Mouse (Mus musculus): ENCODE data around the gene Pigs.
A peak's percentile ranks its signal among the peaks of the same experiment; 100 is the strongest.

Gene Pigs

DNA sequence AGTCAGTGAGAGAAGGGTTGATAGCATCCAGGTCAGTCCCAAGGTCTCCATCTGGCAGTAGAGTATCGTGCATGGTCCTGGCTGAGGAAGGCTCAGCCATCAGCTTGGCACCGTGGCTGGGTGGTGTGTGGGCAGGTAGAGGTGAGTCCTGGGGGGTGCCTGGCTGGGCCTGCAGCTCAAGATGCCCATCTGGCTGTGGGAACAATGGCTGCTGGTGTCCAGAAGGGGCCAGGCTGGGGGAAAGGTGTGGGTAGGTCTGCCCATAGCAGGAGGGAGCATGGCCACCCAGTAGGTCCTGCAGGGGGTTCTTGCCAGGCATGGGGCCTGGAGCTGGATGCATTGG, 32.5 kb downstream of the Pigs start:
- DNase-seq (ENCODE audit: inconsistent age in 2 of 2, low spot score in 1 of 2): no peak

DNA sequence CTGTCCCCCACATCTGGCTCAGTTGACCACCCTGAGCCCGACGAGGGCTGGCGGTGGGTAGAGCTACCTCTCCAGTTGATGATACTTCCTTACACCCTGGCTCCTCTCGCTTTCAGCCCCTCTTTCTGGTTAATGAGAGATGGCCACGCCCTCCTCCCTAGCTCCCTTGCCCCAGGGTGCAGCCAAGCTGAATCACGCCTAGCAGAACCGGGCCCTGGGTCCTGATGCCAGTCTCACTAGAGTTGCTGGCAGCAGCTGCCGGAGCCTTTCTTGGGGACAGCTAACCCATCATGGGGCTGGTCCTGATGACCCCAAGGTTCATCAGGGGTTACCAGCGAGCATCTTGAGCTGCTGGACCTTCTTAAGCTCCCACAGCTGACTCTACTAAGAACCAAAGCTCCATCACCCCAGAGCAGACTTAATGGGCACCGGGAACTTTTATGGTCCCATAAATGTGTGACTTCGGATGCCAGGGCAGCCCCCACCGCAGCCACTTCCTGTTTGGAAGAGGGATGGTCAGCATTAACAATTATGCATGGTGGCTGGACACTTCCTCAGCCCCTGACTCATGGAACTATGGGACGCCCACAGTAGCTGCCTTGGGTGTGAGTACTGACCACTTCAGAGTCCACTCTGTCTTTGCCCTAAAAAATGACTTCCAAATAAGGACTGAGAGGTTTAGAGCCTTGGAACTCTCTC, 35.2 kb downstream of the Pigs start:
- peak in 1 of 2 experiments; percentile 16 for DNase-seq (ENCODE audit: inconsistent age in 2 of 2, low spot score in 1 of 2)

DNA sequence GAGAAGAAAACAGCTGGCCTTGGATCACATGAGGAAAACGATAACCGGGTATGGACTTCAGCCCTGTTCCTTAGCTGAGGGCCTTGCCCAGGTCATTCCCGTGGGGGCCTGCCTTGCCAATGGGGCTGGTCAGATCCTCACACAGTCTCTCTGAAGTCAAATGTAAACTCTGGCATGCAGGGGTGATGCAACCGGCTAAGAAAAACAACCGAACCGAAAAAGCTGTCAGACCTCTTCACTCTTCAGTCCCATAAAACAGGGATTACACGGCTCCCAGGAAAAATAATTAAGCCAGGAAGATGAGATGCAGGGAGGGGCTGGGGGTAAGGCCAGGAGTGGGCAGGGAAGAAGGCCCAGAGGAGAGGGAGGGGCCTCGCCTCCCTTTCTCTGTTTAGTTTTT, 35.9 kb downstream of the Pigs start:
- DNase-seq (ENCODE audit: inconsistent age in 2 of 2, low spot score in 1 of 2): peak in 1 of 2 experiments; percentile 44

DNA sequence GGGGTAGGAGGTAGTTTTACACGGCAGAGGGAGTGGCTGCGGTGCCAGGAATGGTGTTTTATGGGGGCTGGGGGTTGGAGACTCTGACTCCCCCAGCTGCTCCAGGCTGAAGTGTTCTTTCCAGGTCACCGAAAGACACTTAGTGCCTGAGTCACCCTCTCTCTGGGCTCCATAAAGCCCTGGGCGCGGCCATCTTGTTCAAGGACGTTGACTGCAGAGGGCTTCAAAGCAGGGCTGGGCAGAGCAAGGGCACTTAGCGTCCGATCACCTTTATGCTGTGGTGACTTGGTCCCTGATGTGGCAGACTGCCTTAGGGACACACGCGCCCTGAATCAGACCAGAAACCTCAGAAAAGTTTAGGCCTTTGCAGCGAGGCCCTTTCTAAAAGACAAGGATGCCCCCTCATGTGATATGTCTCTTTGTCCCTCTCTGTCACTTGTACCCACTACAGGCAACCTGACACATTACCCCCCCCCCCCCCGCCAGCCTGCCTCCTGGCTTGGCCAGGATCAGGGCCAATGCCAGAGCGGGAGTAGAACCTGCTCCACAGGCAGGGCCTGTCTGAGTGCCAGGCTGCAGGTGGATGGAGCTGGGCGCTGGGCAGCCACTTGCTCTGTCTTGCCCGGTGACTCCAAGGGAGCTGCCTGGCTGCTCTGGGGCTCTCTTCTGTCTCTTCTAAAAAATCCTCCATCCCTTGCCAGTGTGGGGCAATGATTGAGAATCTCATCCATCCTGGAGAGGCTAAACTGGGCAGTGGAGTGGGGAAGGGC, 39.4 kb downstream of the Pigs start:
- DNase-seq (ENCODE audit: inconsistent age in 2 of 2, low spot score in 1 of 2): peak; percentile 73 to 76

DNA sequence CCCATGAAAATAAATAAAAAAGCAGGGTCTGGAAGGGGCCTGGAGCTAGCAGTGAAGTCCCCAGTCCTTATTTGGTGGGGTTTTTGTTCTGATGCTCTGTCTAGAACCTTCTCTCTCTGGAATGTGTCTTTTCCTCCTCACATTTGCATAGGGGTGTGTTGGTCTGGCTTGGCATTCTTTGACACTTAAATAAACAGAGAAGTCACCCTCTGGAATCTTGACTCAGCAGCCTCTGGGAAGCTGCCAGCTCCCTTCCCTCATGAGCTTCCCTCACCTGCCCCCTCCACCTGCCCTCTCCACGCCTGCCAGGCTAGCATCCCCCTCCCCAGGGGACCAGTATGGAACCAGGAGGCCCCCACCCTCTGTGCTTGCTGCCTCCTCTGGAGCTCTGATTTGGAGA, 42.2 kb downstream of the Pigs start:
- DNase-seq (ENCODE audit: inconsistent age in 2 of 2, low spot score in 1 of 2): peak; percentile 46 to 72

DNA sequence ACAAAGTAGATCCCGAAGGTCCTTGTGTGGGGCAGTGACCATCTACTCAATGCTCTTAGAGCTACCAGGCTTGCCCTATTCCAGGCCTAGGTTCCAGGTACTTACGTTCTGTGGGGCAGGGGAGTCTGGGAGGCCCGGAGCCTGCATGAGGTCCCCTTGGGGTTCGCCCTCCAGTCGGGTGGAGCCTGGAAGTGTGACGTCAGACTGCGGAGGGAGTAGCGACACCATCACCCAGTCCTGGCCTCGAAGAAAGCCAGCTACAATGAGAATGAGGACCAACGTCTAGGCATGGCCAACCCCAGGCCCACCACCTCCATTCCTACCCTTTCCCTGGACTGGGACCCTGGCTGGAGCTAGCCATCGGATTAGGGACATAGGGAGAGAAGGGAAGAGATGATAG, 43.5 kb downstream of the Pigs start:
- DNase-seq (ENCODE audit: inconsistent age in 2 of 2, low spot score in 1 of 2): peak in 1 of 2 experiments; percentile 52

DNA sequence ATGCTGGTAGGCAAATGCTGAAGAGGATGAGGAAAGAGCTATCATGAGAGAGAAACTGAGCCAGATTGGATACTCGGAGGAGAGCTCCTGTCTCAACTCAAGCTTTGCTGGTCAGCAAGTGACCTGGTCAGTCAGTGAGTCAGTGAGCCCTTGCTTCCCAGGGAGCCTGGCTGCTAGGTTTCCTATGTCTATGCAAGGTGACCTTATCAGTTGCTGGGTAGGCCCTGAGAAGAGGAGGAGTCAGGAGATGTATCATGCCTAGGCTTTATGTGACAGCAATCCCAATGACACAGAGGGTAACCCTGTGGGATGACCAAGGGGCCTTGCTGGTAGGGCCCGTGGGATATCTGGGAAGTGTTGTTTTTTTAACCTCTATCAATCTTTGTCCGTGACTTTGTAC, 44.0 kb downstream of the Pigs start:
- DNase-seq (ENCODE audit: inconsistent age in 2 of 2, low spot score in 1 of 2): peak; percentile 68 to 87

DNA sequence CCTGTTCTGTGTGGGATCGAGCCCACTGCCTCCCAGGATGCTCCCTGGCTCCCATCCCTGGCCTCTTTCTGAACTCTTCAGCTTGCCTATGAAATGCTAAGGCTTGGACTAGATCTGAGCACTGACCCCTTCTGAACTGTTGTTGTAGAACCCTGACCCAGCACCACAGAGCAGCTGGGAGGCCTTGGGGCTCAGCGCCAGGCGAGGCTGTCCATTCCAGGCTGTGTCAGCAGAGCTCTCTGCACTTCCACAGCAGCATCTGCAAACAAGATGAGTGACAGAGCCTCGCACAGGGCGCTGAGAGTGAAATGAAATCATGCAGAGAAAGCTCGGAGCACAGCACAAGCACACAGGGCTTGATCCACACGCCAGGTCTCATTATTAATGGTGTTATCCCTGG, 44.4 kb downstream of the Pigs start:
- peak; percentile 91 to 94 for DNase-seq (ENCODE audit: inconsistent age in 2 of 2, low spot score in 1 of 2)

DNA sequence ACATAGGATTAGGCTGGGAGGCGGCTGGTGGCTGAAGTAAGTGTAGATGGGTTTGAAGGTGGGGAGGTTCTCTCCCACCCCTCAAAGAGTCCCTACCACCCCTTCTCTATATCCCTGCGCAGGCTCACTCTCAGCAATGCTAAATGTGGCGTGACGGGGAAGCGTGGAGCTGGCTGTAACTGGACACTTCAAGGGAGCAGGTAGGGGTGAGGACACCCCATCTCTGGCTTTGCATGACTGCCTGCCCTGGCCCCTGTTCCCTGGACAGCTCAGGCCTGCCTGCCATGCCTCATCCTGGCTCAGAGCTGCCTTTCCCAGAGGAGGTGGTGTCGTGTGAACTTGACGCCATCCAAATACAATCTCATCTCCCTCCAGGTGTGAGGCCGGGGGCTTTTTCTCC, 45.9 kb downstream of the Pigs start:
- no peak for DNase-seq (ENCODE audit: inconsistent age in 2 of 2, low spot score in 1 of 2)

DNA sequence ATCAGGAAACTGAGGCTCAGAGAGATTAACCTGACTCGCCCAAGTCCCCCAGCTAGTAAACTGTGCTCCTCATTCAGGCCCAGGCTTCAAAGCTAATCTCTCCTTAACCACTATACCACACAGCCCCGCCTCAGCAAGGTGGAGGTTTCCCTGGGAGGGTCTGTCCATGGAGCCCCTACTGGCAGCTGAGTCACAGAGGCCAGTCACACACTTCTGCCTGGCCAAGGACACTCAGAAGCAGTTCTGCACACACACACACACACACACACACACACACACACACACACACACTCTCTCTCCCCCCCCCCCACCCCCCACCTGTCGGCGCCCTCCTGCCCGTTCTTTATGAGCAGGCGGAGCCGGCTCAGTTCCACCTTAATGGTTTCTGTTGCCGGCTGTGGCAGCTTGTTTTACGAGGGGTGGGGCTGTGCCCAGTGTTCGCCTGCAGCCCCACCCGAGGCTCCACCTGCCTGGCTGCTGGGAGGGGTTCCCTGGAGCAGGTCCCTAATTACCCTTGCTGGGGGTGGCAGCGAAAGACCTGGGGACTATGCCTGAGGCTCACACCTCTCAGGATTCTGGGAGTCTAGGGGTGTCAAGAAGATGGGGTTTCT, 49.4 kb downstream of the Pigs start:
- no peak for DNase-seq (ENCODE audit: inconsistent age in 2 of 2, low spot score in 1 of 2)

DNA sequence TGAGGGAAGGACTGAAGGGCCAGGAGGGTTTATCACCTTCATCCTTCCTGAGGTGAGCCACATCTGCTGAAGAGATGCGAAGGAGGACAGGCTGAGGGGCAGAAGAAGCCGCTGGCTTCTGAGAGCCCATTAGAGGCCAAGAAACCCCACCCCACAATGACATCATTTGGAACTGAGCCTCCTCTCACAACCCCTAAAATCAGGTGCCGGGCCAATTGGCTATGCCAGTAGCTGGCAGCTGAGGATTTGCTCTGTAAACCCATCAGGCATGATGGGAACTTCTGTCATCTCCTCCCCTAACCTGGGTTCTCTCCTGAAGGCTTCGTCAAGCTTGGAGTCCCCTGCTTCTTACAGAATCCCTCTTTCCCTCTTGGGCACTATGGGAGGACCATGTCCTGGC, 52.1 kb downstream of the Pigs start:
- DNase-seq (ENCODE audit: inconsistent age in 2 of 2, low spot score in 1 of 2): no peak

DNA sequence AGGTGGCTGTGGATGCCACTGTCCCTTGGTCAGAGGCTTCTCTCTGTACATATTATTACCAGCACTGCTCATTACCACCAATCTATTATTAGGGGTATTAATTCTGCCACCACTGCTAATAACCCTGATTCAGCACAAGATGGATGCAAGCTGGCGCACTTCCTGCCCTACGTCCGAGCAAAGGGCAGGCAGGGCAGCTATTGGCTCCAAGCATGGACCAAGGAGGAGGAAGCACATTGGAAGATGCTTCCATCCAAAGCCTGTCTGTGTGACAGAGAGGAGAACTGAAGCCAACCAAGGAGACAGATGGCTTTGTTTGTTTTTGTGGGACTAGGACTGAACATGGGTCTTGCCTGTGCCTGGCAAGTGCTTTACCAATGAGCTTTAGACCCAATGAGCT, 52.8 kb downstream of the Pigs start:
- DNase-seq (ENCODE audit: inconsistent age in 2 of 2, low spot score in 1 of 2): no peak

DNA sequence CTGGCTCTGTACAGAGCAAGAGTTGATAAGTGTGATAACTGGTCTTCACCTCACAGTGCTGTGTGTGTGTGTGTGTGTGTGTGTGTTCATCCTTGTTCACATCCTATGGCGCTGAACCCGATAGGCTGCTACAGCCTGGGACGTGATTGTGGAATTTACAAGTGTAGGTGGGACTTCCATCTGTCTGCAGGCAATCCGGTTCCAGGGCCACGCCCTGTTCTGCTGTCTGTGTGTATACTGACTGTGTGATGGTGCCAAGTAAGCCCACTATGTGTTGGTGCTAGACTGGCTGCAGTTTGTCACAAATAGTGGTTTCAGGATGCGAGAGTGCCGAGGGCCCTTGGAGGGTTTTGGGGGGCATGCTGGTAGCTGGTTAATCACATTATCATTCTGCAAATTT, 54.1 kb downstream of the Pigs start:
- DNase-seq (ENCODE audit: inconsistent age in 2 of 2, low spot score in 1 of 2): no peak

DNA sequence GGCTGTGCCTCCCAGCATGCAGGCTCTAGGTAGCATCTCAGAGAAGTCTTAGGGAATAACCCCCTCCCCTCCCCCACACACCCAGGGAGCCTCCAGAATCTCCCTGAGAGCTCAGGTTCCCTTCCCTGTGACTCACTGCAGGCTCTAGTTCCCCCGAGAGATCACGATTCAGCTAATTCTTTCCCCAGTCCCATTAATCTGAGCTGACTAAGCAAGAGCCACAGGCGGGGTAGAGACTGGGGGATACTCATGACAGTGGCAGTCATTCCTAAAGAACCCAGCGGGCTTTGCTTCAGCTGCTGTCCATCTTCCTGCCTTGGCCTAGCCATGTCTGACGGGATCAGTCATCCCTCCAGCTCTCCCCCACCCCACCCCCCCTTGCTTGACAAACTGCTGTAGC, 54.5 kb downstream of the Pigs start:
- DNase-seq (ENCODE audit: inconsistent age in 2 of 2, low spot score in 1 of 2): no peak

DNA sequence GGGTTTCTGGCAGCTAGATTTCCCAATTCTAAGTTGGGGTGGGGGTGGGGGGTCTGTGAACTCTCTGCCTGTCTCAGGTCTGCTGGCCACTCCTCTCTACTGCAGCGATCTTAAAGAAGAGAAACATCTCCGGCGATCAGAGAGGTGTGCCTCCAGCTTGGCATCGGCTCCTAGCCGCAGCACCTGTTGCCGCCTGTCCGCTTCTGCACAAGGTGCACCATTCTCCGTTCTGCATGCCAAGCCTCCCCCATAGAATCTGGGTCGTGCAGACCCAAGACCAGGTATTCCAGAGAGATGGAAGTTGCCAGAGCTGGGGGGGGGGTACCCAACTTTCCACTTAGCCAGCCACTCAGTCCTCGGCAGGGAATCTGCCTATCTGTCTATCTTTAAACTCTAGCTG, 57.6 kb downstream of the Pigs start:
- no peak for DNase-seq (ENCODE audit: inconsistent age in 2 of 2, low spot score in 1 of 2)

DNA sequence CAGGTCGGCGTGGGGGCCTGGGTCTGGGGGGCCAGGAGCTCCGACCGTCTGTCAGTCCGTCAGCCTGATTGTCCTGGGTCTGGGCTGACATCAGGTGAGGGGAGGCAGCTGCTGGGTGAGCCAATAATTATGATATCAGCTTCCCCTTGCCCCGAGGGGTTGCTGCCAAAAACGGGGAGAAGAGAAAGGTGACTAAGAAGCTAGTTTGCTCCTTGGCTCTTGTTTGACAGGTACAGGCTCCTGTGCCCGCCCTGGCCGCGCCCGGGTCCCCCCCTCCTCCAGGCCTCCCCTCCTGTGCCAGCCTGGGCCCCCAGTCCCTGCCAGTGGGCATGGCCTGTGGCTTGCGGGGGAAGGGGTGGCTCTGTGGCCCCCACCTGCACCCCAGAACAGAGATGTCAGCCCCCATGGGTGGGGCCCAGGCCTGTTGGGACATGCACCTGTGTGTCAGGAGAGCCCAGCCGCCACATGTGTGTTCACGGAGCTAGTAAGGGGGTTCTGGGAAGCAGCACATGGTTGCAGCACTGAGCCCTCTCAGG, 58.4 kb downstream of the Pigs start, which contains the start of gene Foxn1:
Foxn1 (minus strand) TSS at position 51 of the 536 bp plus-strand sequence.
- no peak for DNase-seq (ENCODE audit: inconsistent age in 2 of 2, low spot score in 1 of 2)
